In genomic region chr3:41563997-41564396, GRCm38 (mm10) we compare ENCODE assay signal across 8 mouse cellular contexts. TPM values are rescaled to one million over a fixed set of nuclear protein-coding genes. Genes with fewer than 3 reads are reported as not detected.
DNase-seq lines count a peak whose midpoint lies in the region; ATAC-seq lines count a peak whose summit lies in the region.

No protein-coding gene starts in this region.

- H3K4me2 ChIP-seq in lung, embryonic 15.5 days, result peak overlapping the region; percentile 95
- H3K4me2 ChIP-seq in intestine, embryonic 14.5 days (ENCODE audit: low read length), result peak overlapping the region; percentile 88
- peak overlapping the region; percentile 84 for H3K4me2 ChIP-seq in midbrain, embryonic 12.5 days (replicated peaks)

- peak overlapping the region; percentile 68 for H3K9ac ChIP-seq in lung, embryonic 15.5 days
- H3K9ac ChIP-seq in intestine, embryonic 14.5 days (ENCODE audit: low read length), result peak overlapping the region; percentile 88
- peak overlapping the region; percentile 92 for H3K9ac ChIP-seq in midbrain, embryonic 12.5 days (replicated peaks)

- peak; percentile 58 for DNase-seq in adrenal gland, adult 2 months
- no peak for DNase-seq in adrenal gland, adult 8-10 months
- DNase-seq in lung, postnatal 4 days, result no peak
- DNase-seq in intestine, embryonic 14.5 days (ENCODE audit: low spot score), result peak; percentile 75
- DNase-seq in yolk sac, embryonic 10.5 days (ENCODE audit: low spot score), result no peak
- no peak for DNase-seq in gastrocnemius, adult 18-20 months (ENCODE audit: low spot score)

- 0 out of 2 replicates have a peak, but pooled peaks cover 4% of the 10 kb centered on the region for H3K4me1 ChIP-seq in lung, embryonic 15.5 days
- H3K4me1 ChIP-seq in intestine, embryonic 14.5 days (replicated peaks; ENCODE audit: control insufficient read depth, insufficient read depth, low read length), result no peaks in the 10 kb centered on the region
- peaks cover 16% of the 10 kb centered on the region; the same call in 1 of the 2 replicates for H3K4me1 ChIP-seq in midbrain, embryonic 12.5 days

- no peaks in the 10 kb centered on the region for H3K27me3 ChIP-seq in lung, embryonic 15.5 days
- H3K27me3 ChIP-seq in intestine, embryonic 14.5 days (replicated peaks; ENCODE audit: control insufficient read depth, insufficient read depth, low read length), result no peaks in the 10 kb centered on the region
- H3K27me3 ChIP-seq in midbrain, embryonic 12.5 days, result no peaks in the 10 kb centered on the region

- H3K27ac ChIP-seq in lung, embryonic 15.5 days, result peak overlapping the region; percentile 92
- peak overlapping the region; percentile 95 for H3K27ac ChIP-seq in intestine, embryonic 14.5 days (ENCODE audit: low read depth)
- peak overlapping the region; percentile 87 for H3K27ac ChIP-seq in midbrain, embryonic 12.5 days (replicated peaks)

- under 1% methylated on average over 7 of the region's 7 CpGs for whole genome bisulfite sequencing in lung, embryonic 15.5 days
- 2% methylated on average over 7 of the region's 7 CpGs for WGBS in intestine, embryonic 14.5 days
- under 1% methylated on average over 7 of the region's 7 CpGs for WGBS in midbrain, embryonic 12.5 days

- H3K4me3 ChIP-seq in lung, embryonic 15.5 days, result peak overlapping the region; percentile 59
- H3K4me3 ChIP-seq in intestine, embryonic 14.5 days (ENCODE audit: low read depth, low read length), result peak overlapping the region; percentile 65
- peak overlapping the region; percentile 82 for H3K4me3 ChIP-seq in midbrain, embryonic 12.5 days

- no peaks in the 10 kb centered on the region for H3K9me3 ChIP-seq in lung, embryonic 15.5 days
- H3K9me3 ChIP-seq in intestine, embryonic 14.5 days (ENCODE audit: control insufficient read depth, low read length), result no peaks in the 10 kb centered on the region
- no peaks in the 10 kb centered on the region for H3K9me3 ChIP-seq in midbrain, embryonic 12.5 days

- no peak for ATAC-seq in lung, embryonic 15.5 days (ENCODE audit: borderline replicate concordance, extremely low read depth, low FRiP score, low TSS enrichment)
- no peak for ATAC-seq in intestine, embryonic 14.5 days (replicated peaks; ENCODE audit: low FRiP score, low TSS enrichment, low read depth)
- no peak for ATAC-seq in midbrain, embryonic 12.5 days (ENCODE audit: low FRiP score, low read depth)

- H3K36me3 ChIP-seq in lung, embryonic 15.5 days, result no peaks in the 10 kb centered on the region
- no peaks in the 10 kb centered on the region for H3K36me3 ChIP-seq in intestine, embryonic 14.5 days (ENCODE audit: control insufficient read depth, insufficient read depth, low read length)
- H3K36me3 ChIP-seq in midbrain, embryonic 12.5 days, result no peaks in the 10 kb centered on the region

RNA-seq across cellular contexts. Expression of gene Jade1, which starts 8.5 kb away (rescaled TPM):
- total RNA-seq in adrenal gland, adult 2 months (2021), result 10 to 100 TPM; 33.2 to 58.2 TPM
- 21.4 and 64.9 TPM in 2 replicates for polyA plus RNA-seq in adrenal gland, adult 2 months (2012; rRNA removed)
- 10 to 100 TPM; 48.6 to 76.6 (median 55.3) TPM for total RNA-seq in adrenal gland, adult 8-10 months (2022)
- 10.9 and 11.0 TPM in 2 replicates for polyA plus RNA-seq in lung, embryonic 15.5 days (2015; fragmentation: Nextera tagmentation; extraction: Ambion mirVana)
- polyA plus RNA-seq in intestine, embryonic 14.5 days (2014; fragmentation: Nextera tagmentation; extraction: Ambion mirVana), result 20.0 and 21.0 TPM in 2 replicates
- 19.5 and 19.7 TPM in 2 replicates for polyA plus RNA-seq in midbrain, embryonic 12.5 days (2016; fragmentation: Nextera tagmentation; extraction: Ambion mirVana)
- total RNA-seq in gastrocnemius, adult 18-20 months (2021), result 10 to 100 TPM; 17.7 to 19.4 TPM

Comparison
In these comparisons a context has a peak if more than half of its experiments do, and no peak if none do; other contexts are left out.
1. DNase-seq: peak in adrenal gland, adult 2 months (single experiment) and intestine, embryonic 14.5 days (single experiment); none in adrenal gland, adult 8-10 months (single experiment), lung, postnatal 4 days (0 of 2), yolk sac, embryonic 10.5 days (single experiment) and gastrocnemius, adult 18-20 months (single experiment).
2. Peak in every context shown above with its lines, with median percentiles within 50 percentile points of each other: H3K27ac ChIP-seq, H3K4me2 ChIP-seq, H3K4me3 ChIP-seq and H3K9ac ChIP-seq.